ENCODE assay signal across 14 mouse cellular contexts in genomic region chr14:14705126-14705525, GRCm38 (mm10). TPM values are rescaled to one million over a fixed set of nuclear protein-coding genes. Genes with fewer than 3 reads are reported as not detected.
DNase-seq lines count a peak whose midpoint lies in the region; ATAC-seq and TF ChIP-seq lines count a peak whose summit lies in the region.
"Had no signal": no experiment of that assay in that cellular context is flagged by ENCODE, and none has a peak within 500 bp of the region (broad histone marks: within the 10 kb centered on the region; RNA-seq: fewer than 3 reads in every experiment).

No protein-coding gene starts in this region.

- no peaks in the 10 kb centered on the region for H3K27me3 ChIP-seq in MEL (ENCODE audit: control insufficient read depth in 1 of 2, insufficient read depth in 2 of 2, low read length in 2 of 2)
- H3K27me3 ChIP-seq in hindbrain, embryonic 13.5 days, result no peaks in the 10 kb centered on the region
- H3K27me3 ChIP-seq in midbrain, embryonic 13.5 days, result no peaks in the 10 kb centered on the region
- H3K27me3 ChIP-seq: embryonic facial prominence, embryonic 15.5 days had no signal

- no peak for TF ChIP-seq EP300 in MEL (IDR thresholded peaks at IDR 0.05; ENCODE audit: low read depth in 1 of 2, low read length in 2 of 2)

- peak overlapping the region; percentile 53 for H3K4me2 ChIP-seq in hindbrain, embryonic 13.5 days
- peak overlapping the region; percentile 73 for H3K4me2 ChIP-seq in midbrain, embryonic 13.5 days (replicated peaks)

- no peak overlapping the region for H3K27ac ChIP-seq in MEL (ENCODE audit: control insufficient read depth, low read depth, low read length)
- H3K27ac ChIP-seq in hindbrain, embryonic 13.5 days, result no peak overlapping the region
- no peak overlapping the region for H3K27ac ChIP-seq in midbrain, embryonic 13.5 days
- H3K27ac ChIP-seq: embryonic facial prominence, embryonic 15.5 days; heart, adult 2 months had no signal

- H3K9ac ChIP-seq in MEL (ENCODE audit: control insufficient read depth, low read depth, low read length, poor library complexity, severe bottlenecking), result no peak overlapping the region
- no peak overlapping the region for H3K9ac ChIP-seq in hindbrain, embryonic 13.5 days
- no peak overlapping the region for H3K9ac ChIP-seq in midbrain, embryonic 13.5 days (replicated peaks)
- H3K9ac ChIP-seq: embryonic facial prominence, embryonic 15.5 days had no signal

- H3K36me3 ChIP-seq in MEL (ENCODE audit: control insufficient read depth in 1 of 2, insufficient read depth in 2 of 2, low read length in 2 of 2), result peaks cover 0 to 18% of the 10 kb centered on the region in 2 experiments; a peak in 2 of 4 replicates
- H3K36me3 ChIP-seq in hindbrain, embryonic 13.5 days, result peaks cover 5% of the 10 kb centered on the region; the same call in 1 of the 2 replicates
- H3K36me3 ChIP-seq in midbrain, embryonic 13.5 days, result peaks cover 5% of the 10 kb centered on the region
- H3K36me3 ChIP-seq: embryonic facial prominence, embryonic 15.5 days had no signal

- no peak for ATAC-seq in hindbrain, embryonic 13.5 days (ENCODE audit: low FRiP score)
- no peak for ATAC-seq in midbrain, embryonic 13.5 days
- no peak for ATAC-seq in inflammation-experienced regulatory T-cells, adult 6 months

- peaks cover 5 to 9% of the 10 kb centered on the region in 2 experiments; a peak in 3 of 4 replicates for H3K4me1 ChIP-seq in MEL (ENCODE audit: control insufficient read depth in 1 of 2, insufficient read depth in 2 of 2, low read length in 2 of 2)
- peaks cover 24% of the 10 kb centered on the region for H3K4me1 ChIP-seq in hindbrain, embryonic 13.5 days (replicated peaks)
- peaks cover 26% of the 10 kb centered on the region for H3K4me1 ChIP-seq in midbrain, embryonic 13.5 days (replicated peaks)

- no peaks in the 10 kb centered on the region for H3K9me3 ChIP-seq in MEL (replicated peaks; ENCODE audit: insufficient read depth, low read length)
- H3K9me3 ChIP-seq in hindbrain, embryonic 13.5 days, result no peaks in the 10 kb centered on the region
- no peaks in the 10 kb centered on the region for H3K9me3 ChIP-seq in midbrain, embryonic 13.5 days
- H3K9me3 ChIP-seq: embryonic facial prominence, embryonic 15.5 days had no signal

- peak; percentile 56 for DNase-seq in A20 (ENCODE audit: low read depth, low spot score)
- no peak for DNase-seq in MEL (ENCODE audit: low read depth, low spot score)
- no peak for DNase-seq in lung, postnatal 10 days
- no peak for DNase-seq in urinary bladder, adult 18-20 months (ENCODE audit: low spot score in 2 of 2)
- DNase-seq: adrenal gland, adult 8-10 months; cerebellum, postnatal 14 days; heart, adult 2 months; kidney, adult 8-10 months; lung, adult 18-20 months; thymus, postnatal 4 days had no signal

- peaks cover 13% of the 10 kb centered on the region for H3K79me2 ChIP-seq in MEL (ENCODE audit: control insufficient read depth, insufficient read depth, low read length, poor library complexity)

- TF ChIP-seq POLR2A in MEL (IDR thresholded peaks at IDR 0.05; ENCODE audit: control insufficient read depth in 1 of 2, insufficient read depth in 1 of 2, low read depth in 1 of 2, low read length in 2 of 2, poor library complexity in 1 of 2), result no peak

- TF ChIP-seq CTCF in MEL (IDR thresholded peaks at IDR 0.05 in 2 of 3, conservative IDR thresholded peaks at IDR 0.05 in 1 of 3; ENCODE audit: control insufficient read depth in 1 of 3, insufficient read depth in 1 of 3, low read depth in 2 of 3, low read length in 3 of 3, poor library complexity in 1 of 3, severe bottlenecking in 1 of 3), result no peak

- WGBS in hindbrain, embryonic 13.5 days, result 76% methylated on average over 3 of the region's 3 CpGs
- WGBS in midbrain, embryonic 13.5 days, result 89% methylated on average over 3 of the region's 3 CpGs

- no peak overlapping the region for H3K4me3 ChIP-seq in MEL (ENCODE audit: control insufficient read depth in 1 of 2, insufficient read depth in 1 of 2, low read depth in 2 of 2, low read length in 2 of 2)
- H3K4me3 ChIP-seq in hindbrain, embryonic 13.5 days, result peak overlapping the region; percentile 90
- H3K4me3 ChIP-seq in midbrain, embryonic 13.5 days (replicated peaks), result peak overlapping the region; percentile 84
- H3K4me3 ChIP-seq: heart, adult 2 months had no signal

- TF ChIP-seq RAD21 in MEL (IDR thresholded peaks at IDR 0.05; ENCODE audit: low read depth, low read length), result no peak

TF ChIP-seq in MEL, 35 proteins besides CTCF, POLR2A, EP300 and RAD21:
- TF ChIP-seq GATA1 (IDR thresholded peaks at IDR 0.05; ENCODE audit: low read depth, low read length), result 0 out of 2 replicates have a peak, but pooled peaks have one; percentile 31
- TF ChIP-seq MAZ (IDR thresholded peaks at IDR 0.05; ENCODE audit: low read depth, low read length), result no peak

RNA-seq across cellular contexts. Expression of gene Slc4a7, which starts 3.0 kb away (rescaled TPM):
- 11.2 and 12.8 TPM in 2 replicates for total RNA-seq in MEL (2012; rRNA removed)
- polyA plus RNA-seq in MEL (2012; ENCODE audit: insufficient read depth in 1 of 2, insufficient read length in 2 of 2, low read depth in 1 of 2, low replicate concordance in 2 of 2, missing spikeins in 1 of 2), result 10 to 100 TPM in 1 of 2 experiments, 1 to 10 TPM in 1; 8.2 to 30.2 TPM
- polyA plus RNA-seq in hindbrain, embryonic 13.5 days (2015; fragmentation: Nextera tagmentation; extraction: Ambion mirVana), result 36.9 and 38.2 TPM in 2 replicates
- polyA plus RNA-seq in midbrain, embryonic 13.5 days (2015; fragmentation: Nextera tagmentation; extraction: Ambion mirVana), result 46.2 and 46.3 TPM in 2 replicates
- polyA plus RNA-seq in inflammation-experienced regulatory T-cells, adult 6 months (2017; shearing (Covaris generic)), result 10 to 100 TPM; 33.3 to 47.0 (median 39.2) TPM

Comparison
In these comparisons a context has a peak if more than half of its experiments do, and no peak if none do; other contexts are left out.
1. H3K4me3 ChIP-seq: peak in hindbrain, embryonic 13.5 days (single experiment) and midbrain, embryonic 13.5 days (single experiment); none in MEL (0 of 2).